Mouse (Mus musculus) embryonic stem cell, embryonic (primary cell): Measurements from ENCODE around the gene Grm8.

ENCODE experiments used
- CTCF ChIA-PET, 4 experiments: fragments of 300-600 bp in 2 of 4; fragments of 350-600 bp in 2 of 4; sonication (Branson Sonifier 250); formaldehyde crosslinking; loops; one replicate each; lab custom pipeline; 2022; ENCODE audit warnings: inconsistent platforms in 2 of 4; lab: Charles Lee
- POLR2A ChIA-PET, 4 experiments: fragments of 300-600 bp in 2 of 4; fragments of 350-600 bp in 2 of 4; sonication (Branson Sonifier 250); formaldehyde crosslinking; loops; one replicate each; lab custom pipeline; 2022; ENCODE audit warnings: antibody characterized with exemption in 4 of 4, inconsistent platforms in 1 of 4; lab: Charles Lee

Gene Grm8

DNA sequence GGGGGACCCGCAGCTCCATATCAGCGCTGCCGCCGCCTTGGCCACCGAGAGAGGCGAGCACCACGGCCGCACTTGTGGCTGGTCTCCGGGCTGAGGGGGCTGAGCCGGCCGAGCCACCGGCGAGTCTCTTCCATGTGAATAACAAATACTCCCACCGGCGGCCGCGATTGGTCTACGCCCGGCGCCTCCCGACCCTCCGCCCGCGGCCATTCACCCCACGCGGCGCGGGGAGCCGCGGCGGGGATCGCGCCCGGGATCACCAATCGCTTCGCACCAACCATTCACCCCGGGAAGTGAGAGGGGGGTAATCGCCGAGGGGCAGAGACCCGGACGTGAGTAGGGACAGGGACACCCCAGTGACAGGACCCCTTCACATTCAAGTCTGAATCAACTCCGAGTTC, at the start of gene Grm8:
Grm8 (minus strand) TSS at position 178 of the 401 bp plus-strand sequence.
- ChIA-PET POLR2A (interaction anchor here in 2 of 4 experiments (0.5 to 1.6 kb wide), 5 partner anchors 8 to 267 kb away, joined by 3 to 7 read pairs (median 4); no protein-coding TSS in a partner anchor), CTCF (interaction anchor here in 2 of 4 experiments (0.9 to 1.6 kb wide), 6 partner anchors 18 to 820 kb away, joined by 3 read pairs; no protein-coding TSS in a partner anchor)

DNA sequence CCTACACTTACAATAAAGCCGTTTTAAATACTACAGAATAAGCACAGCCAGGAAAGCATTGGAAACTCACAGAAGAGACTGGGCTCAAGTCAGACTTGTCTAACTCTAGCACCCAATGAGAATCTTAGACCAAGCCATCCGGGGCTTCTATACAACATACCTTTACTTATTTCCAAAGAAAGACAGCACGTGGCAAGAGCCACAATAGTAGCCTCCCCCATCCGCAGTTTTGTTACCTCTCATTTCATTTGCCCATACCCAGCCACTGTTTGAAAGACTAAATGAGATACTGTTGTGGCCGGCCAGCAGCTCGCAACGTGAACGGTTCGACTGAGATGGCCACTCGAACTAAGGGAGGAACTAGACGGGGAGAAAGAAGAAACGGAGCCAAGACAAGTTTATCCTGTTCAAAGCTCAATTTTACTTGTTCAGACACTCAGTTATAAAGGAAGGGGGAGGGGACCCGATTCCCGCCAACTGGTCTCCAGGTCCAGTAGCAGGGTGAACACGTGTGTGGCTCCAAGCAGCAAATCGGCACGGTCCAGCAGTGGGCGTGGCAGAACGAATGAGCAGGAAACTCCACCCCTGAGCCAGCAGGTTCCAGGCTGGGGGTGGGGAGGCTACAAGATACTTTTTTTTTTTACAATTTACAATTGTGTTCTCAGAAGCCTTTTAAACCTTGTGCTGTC, 35.0 kb upstream of the Grm8 start:
- CTCF ChIA-PET = no interaction called here
- POLR2A ChIA-PET = no interaction called here

DNA sequence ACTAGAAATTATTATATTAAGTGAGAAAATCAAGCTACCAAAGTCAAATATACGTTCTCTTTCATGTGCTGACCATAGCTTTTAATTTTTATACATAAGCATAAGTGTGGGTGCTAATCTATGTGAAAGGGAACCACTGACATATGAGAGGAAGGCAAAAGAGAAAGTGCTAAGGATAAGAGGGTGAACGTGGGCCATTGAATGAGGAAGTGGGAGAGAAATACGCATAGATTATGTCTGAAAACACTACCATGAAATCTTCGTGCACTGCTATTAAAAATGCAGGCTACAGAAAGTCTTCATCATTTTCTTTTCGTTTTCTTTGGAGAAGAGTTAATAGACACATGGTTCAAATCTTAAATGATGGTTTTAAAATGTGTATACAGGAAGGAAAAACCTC, 25.4 kb upstream of the Grm8 start:
- ChIA-PET POLR2A (no interaction called here), CTCF (no interaction called here)

DNA sequence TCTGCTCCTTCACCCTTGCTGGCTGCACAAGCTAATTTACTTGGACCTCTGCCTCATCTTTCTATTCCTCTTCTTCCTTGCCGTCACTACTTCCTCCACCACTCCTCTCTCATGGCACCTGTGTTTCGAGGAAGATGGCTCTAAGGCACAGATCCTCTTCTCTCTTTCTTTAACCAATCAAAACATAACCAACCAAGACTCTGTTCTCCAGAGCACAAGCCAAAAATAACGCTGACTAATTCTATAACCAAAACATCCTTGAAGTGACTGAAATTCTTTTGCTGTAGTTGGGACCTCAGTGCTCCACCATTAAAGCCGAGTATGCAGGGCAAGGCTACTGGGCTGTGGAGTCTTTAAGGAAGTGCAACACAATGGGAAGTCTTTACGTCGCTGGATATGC, 11.5 kb upstream of the Grm8 start:
- POLR2A ChIA-PET = no interaction called here
- CTCF ChIA-PET = no interaction called here

DNA sequence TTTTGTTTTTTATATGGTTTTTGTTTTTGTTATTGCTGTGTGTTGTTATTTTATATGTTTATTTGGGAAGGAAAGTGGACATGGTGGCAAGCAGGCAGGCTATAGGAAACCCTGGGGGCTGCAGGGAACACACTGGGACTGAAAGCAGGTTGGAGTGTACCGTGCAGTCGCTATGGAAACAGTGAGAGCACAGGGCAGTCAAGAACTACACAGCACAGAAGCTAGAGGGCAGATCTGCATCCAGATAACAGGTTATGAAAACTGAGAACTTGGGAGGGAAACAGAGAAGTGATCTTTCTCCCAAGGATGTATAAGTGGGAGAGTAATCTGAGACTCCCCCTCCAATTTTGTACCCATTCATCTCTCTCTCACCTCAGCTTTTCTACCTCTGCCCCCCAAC, 7.4 kb upstream of the Grm8 start:
- POLR2A ChIA-PET = no interaction called here
- CTCF ChIA-PET = no interaction called here

DNA sequence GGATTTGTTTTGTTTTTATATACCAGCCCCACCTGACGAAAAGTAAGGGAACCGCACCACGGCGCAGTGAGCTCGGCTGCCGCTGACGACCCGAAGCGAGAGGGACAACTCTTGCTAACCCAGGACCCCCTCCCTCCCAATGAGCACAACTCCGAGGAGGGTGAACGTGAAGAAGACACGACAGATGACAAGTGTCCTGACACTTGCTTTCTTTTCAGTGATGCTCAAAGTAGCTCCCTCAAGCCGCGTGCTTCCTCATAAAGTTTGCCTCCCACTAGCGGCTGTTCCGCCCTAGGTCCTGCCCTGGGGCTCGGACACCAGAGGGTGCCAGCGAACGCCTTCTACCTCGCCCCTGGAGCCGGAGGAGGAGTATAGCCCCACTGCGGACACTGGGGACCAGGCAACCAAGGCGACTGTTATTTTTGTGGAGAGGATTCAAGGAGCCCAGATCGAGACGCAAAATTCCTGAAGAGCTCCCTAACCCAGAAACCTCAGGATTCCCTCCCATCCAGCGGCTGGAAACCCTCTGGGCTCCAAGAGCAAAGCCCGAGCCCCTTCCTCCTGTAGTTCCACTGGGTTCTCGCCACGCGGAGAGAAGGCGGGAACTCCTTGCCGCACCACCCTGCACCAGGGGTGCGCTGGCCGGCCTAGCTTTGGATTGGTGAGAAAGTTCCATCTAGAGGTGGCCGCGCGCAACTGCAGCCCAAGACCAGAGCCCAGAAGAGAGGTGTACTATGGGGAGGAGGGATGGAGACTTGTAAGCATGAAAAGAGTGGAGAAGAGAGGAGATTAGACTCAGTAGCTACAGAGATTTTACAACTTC, 644 bp upstream of the Grm8 start:
- CTCF ChIA-PET = interaction anchor here in 3 of 4 experiments (0.6 to 1.4 kb wide), 11 partner anchors 18 to 820 kb away, joined by 3 to 6 read pairs (median 3); no protein-coding TSS in a partner anchor

DNA sequence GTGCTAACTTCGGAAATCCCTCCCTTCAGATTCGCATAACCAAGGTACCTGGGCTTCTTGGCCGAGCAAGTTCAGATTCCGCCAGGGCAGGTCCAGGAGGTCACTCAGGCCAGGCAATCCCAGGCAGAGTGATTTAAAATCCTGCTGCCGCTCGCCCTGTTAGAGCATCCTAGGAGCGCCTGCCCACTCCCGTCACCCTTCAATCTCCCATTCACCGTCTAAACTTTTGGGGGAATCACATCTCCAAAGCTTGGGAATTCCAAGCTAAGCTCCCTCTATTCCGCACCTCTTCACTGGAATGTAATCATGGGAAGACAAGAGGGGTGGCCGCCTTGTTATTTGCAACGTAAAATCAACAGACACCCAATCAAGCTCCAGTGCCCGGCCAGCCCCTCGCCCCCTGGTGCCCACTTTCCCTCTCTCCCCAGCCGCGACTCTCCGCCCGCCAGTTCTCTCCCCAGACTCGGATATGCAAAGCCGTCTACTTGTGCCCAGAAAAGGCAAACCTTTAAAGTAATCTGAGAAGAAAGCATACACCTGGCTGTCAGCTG, 652 bp downstream of the Grm8 start:
- POLR2A ChIA-PET = interaction anchor here in 1 of 4 experiments (0.7 kb wide), 2 partner anchors 127 to 346 kb away, joined by 3 read pairs; no protein-coding TSS in a partner anchor
- CTCF ChIA-PET = interaction anchor here in 3 of 4 experiments (0.5 to 1.6 kb wide), 4 partner anchors 10 to 287 kb away, joined by 3 to 10 read pairs (median 3); no protein-coding TSS in a partner anchor

More for the DNA sequence above, 644 bp upstream of the Grm8 start:
- POLR2A ChIA-PET = interaction anchor here in 3 of 4 experiments (0.5 to 1.6 kb wide), 7 partner anchors 9 to 980 kb away, joined by 3 to 7 read pairs (median 4); no protein-coding TSS in a partner anchor

DNA sequence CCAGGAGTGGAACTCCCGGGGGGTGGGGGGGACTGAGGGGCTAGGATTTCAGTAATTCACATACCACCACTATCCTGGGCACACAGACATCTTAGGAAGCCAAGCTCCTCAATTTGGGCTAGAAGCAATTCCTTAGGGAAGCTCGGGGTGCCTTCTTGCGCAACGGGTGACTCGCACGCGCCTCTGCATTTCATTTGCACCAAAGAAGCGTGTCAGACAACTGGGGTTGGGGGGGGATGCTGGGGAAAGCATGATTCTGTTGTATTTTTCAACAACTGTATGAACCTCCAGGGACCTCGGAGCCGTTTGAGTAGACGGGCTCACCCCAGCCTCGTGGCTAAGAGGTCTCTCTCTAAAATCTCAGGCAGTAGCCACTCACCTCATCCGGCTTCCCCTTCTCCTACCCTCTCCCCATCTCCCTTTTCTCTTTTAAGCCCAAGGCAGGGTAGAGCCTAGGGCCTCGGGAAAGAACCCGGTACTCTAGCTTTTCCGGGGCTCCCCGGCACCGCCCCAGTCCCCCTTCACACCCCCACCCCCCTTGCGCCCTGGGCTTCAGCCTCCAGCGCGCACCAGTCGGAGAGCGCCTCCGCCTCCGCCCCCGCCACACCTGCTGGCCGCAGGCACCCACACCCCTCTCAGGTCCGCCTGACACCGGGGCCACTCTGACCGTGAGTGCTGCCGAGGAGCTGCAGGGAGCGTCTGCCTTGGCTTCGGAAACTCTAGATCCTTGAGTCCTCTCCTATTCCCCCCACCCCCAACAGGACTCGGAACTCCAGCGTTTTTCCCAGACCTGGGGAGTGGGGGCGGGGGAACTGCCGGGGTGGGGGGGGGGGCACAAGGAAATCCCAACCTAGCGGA, 1.5 kb downstream of the Grm8 start:
- CTCF ChIA-PET = interaction anchor here in 2 of 4 experiments (0.5 to 1.6 kb wide), 2 partner anchors 9 to 128 kb away, joined by 3 read pairs; no protein-coding TSS in a partner anchor
- POLR2A ChIA-PET = interaction anchor here in 1 of 4 experiments (0.7 kb wide), 1 partner anchor 346 kb away, joined by 3 read pairs; no protein-coding TSS in a partner anchor

DNA sequence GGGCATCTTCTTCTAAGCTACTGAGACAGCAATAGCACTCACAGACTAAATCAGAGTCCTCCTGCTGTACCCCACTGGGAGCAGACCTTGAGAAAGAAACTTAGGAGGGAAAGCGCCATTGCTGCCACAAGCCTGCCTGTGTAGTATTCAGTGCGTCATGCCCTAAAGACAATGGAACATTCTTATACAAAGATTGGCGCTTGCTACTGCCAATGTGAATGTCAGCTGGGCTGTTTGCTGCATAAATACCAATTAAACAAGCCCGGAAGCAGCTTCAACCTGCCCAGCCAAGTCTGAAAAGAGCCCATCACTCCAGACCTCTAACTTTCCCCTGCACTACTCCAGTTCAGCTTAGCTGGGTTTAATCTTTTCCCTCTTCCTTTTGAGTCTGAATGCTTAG, 2.9 kb downstream of the Grm8 start:
- ChIA-PET CTCF (no interaction called here), POLR2A (interaction anchor here in 2 of 4 experiments (0.6 to 1.0 kb wide), 2 partner anchors 100 to 130 kb away, joined by 4 to 5 read pairs; no protein-coding TSS in a partner anchor)

DNA sequence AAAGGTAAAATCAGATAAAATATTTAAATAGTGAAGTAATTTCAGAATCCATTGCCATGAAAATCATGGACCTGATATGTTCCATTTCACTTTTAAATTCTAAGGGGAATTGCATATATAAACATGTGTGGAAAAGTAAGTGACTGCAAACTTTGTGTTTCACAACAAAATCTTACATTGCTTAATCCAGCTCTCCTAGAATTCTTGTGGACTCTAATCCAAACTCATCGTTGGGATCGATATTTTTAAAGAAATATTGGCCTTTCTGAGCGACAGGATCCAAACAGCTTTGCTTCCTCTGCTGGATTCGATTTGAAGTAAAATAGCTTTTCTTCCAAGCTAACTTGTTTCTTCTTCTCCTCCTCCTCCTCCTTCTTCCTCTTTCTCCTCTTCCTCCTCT, 6.1 kb downstream of the Grm8 start:
- ChIA-PET POLR2A (no interaction called here), CTCF (no interaction called here)

DNA sequence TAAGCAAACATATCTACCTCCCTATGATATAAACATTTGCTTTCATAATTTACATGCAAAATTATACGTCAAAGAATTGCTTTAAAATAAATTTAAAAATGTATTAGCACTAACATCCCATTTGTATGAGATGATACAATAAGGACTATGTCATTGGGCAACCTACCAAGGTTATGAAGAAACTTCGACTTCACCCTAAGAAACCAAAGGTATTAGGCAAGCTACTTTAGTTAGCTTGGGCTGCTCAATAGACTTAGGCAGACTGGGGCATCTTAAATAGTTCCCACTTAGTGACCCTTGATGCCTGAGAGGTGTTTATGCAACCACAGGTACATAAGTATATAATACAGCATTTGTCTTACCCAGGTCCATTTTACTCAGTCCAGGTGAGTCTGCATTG, 19.5 kb downstream of the Grm8 start:
- CTCF ChIA-PET = no interaction called here
- POLR2A ChIA-PET = no interaction called here

DNA sequence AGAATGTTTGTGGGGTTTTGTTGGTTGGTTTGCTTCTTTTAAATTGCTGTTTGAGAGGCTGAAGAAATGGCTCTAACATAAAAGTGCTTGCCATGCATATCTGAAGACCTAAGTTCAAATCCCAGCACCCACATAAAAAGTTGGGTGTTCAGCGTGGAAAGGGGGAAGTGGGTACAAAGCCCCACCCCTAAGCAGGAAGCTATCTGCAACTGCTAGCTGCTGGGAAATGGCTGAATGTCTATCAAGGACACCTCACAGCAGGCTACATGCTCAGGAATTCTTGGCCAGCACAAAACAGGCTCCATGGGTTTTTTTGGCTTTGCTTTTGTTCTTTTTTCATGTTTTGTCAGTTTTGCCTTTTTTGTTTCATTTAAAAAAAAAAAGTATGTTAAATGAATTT, 20.1 kb downstream of the Grm8 start:
- ChIA-PET CTCF (no interaction called here), POLR2A (no interaction called here)

DNA sequence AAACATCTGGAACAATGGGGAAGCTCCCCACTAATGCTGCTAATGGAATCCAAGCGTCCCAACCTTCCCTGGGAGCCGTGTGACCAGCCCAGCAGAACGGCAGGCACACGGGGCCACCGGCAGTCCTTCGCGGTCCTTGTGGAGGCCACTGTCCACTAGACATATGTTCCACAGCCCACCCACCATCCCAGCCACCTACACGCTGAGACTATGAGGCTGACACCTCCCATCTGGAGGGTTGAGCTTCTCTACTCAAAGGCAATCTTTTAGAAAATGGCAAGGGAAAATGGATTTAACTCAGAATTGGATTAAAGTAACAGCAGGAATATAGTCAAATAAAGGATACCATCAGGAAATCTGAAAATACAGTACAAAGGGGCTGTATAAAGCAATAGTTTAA, 23.4 kb downstream of the Grm8 start:
- ChIA-PET CTCF (interaction anchor here in 1 of 4 experiments (0.7 kb wide), 1 partner anchor 296 kb away, joined by 4 read pairs; no protein-coding TSS in a partner anchor), POLR2A (no interaction called here)

DNA sequence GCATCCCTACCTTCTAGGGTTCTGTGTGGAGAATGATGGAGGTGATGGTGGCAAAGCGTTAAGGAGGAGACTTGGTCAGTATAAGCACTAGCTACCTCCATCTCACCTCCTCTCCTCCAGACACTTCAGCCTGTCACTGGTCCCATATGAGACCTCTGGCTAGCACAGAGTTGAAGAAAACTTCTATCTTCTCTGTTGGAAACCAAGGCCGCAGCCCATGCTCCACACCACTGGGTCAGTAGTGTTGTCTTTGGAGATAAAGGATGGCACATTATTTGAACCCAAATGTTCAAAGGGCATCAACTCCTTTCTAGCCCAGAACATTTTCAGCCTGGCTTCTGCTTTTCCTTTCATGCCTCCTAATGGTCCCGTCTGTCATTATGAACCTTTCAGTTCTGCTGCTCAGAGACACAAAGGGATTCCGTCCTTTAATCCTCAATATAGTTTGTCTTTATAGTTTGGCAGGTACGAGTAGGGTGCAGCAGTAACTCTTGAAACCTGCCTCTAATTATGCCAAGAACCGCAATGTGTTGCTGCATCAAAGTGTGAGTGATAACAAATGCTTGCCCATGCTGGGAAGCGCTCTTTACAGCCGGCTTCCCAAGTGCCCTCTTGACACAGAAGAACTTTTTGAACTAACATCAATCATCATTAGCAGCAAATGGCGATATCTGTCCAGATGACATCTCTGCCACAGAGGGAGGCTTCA, 32.2 kb downstream of the Grm8 start:
- POLR2A ChIA-PET = no interaction called here
- CTCF ChIA-PET = no interaction called here

DNA sequence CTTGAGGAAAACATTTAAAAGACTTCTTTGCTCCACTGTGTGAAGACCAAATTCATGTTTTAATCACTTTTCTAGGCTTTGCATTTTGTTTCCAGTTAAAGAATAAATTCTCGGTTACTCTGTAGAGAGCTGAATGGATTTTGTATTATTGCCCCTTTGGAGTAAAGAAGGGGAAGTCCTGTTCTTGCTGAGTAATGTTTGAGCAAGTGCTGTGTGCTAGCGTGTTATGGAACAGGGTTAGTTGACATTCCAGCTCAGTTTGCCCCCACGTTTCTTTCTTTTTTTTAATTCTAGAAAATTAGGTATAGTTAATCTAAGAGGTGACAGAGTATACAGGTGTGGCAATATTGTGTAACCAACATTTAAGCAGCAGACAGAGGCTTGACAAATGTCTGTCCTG, 35.0 kb downstream of the Grm8 start:
- CTCF ChIA-PET = no interaction called here
- POLR2A ChIA-PET = interaction anchor here in 1 of 4 experiments (0.6 kb wide), 1 partner anchor 304 kb away, joined by 6 read pairs; no protein-coding TSS in a partner anchor

DNA sequence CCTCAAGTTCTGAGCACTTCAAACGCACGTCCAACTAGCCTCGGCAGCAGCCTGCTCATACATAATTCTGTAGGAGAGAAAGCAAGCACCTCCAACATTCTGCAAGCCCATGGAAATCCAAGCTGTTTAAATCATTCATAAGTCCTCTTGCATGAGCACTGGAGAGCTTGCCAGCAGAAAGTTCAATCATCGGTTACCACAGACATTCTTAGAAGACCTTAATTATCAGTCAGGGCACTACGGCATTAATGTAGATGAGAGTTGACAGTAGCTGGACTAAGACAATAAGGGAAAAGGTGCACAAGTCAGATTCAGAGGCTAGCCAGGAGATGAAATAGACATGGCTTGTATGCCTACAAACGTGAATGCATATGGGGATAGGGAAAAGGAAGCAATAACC, 42.5 kb downstream of the Grm8 start:
- ChIA-PET CTCF (no interaction called here), POLR2A (no interaction called here)

DNA sequence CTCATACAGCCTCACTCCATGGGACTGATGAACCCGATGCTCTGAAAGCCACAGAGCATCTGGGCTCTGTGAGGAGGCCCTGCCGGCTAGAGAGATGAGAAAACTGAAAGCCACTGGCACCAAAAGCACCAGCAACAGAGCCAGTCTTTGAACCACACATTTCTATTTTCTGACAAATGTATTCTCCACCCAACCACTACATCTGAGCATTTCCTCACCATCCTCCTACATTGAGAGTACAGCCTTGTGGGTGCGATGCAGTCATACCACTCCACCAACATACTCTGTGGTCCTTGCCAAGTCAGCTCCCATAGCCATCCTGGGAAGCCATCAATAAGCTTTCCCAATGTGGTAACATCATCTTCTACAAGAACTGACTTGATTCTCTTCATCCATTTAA, 43.1 kb downstream of the Grm8 start:
- ChIA-PET POLR2A (no interaction called here), CTCF (no interaction called here)

DNA sequence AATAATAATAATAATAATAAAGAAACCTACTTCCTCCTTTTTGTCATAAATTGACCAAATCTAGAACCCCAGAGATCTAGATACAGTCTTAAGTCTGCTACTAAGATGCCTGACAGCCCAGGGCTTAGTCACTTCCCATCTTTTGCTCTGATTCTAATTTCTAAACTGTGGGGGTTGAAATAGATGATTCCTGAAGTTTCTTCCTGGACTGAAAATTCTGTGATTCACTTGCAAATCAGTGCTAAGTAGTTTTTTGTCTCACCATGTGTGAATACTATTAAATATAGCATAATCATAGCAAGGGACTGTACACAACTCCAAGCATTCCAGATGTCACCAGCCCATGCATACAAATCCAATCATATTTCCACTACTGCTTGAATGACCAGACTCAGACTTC, 44.0 kb downstream of the Grm8 start:
- ChIA-PET CTCF (no interaction called here), POLR2A (no interaction called here)
